Mouse (Mus musculus) heart, postnatal 14 days (tissue): Measurements from ENCODE around the gene Wnt3a. TPM values are rescaled to one million over a fixed set of nuclear protein-coding genes. Genes with fewer than 3 reads are reported as not detected.

ENCODE experiments used
- DNase-seq, 2 experiments: peaks; one replicate each; pipeline ENCODE4 v3.0.0; 2021 to 2022
- intact Hi-C: fragments of 180-260 bp; cut with DNase I; formaldehyde crosslinking; loops from one replicate; pipeline ENCODE4 v1.15.1; 2025
- total RNA-seq, 2 experiments: library from RNA; stranded (reverse); gene quantifications; 2 replicates each; pipeline ENCODE4 v1.2.3; 2021

Wnt3a gene
- total RNA-seq, 2 experiments from 2014 or later: not detected

- DNase-seq: no peak
- intact Hi-C loops: no loop called here
These were observed 23.8 kb downstream of the Wnt3a start for GRCm38 (mm10) chr11:59266727-59267126.

- intact Hi-C loops: no loop called here
These were observed 25.3 kb downstream of the Wnt3a start for GRCm38 (mm10) chr11:59265154-59265813.

GRCm38 (mm10) chr11:59264593-59264992 is 26.0 kb downstream of the Wnt3a start:
- DNase-seq: no peak
- intact Hi-C loops: no loop called here

More at GRCm38 (mm10) chr11:59265154-59265813, 25.3 kb downstream of the Wnt3a start:
- no peak for DNase-seq

GRCm38 (mm10) chr11:59263870-59264563 is 26.5 kb downstream of the Wnt3a start:
- DNase-seq: peak; percentile 26 to 36
- intact Hi-C loops: no loop called here

GRCm38 (mm10) chr11:59262308-59262707 is 28.2 kb downstream of the Wnt3a start:
- intact Hi-C loops: no loop called here
- no peak for DNase-seq

- intact Hi-C loops: no loop called here
- no peak for DNase-seq
These were observed 29.7 kb downstream of the Wnt3a start for GRCm38 (mm10) chr11:59260706-59261493.

- intact Hi-C loops: no loop called here
- DNase-seq: no peak
These were observed 30.9 kb downstream of the Wnt3a start for GRCm38 (mm10) chr11:59259647-59260046.

GRCm38 (mm10) chr11:59248101-59248500 is 42.5 kb downstream of the Wnt3a start:
- no peak for DNase-seq
- intact Hi-C loops: no loop called here

- no peak for DNase-seq
- intact Hi-C loops: no loop called here
These were observed 46.7 kb downstream of the Wnt3a start for GRCm38 (mm10) chr11:59243856-59244255.

GRCm38 (mm10) chr11:59241841-59242240 is 48.7 kb downstream of the Wnt3a start:
- no peak for DNase-seq
- intact Hi-C loops: no loop called here

- intact Hi-C loops: loop anchor here (1.0 to 5.0 kb wide), 3 partner anchors 54 to 243 kb away; no protein-coding TSS in a partner anchor
- no peak for DNase-seq
These were observed 50.8 kb downstream of the Wnt3a start for GRCm38 (mm10) chr11:59239796-59240195.

- intact Hi-C loops: loop anchor here (1.0 to 5.0 kb wide), 2 partner anchors 59 to 243 kb away; no protein-coding TSS in a partner anchor
- no peak for DNase-seq
These were observed 51.1 kb downstream of the Wnt3a start for GRCm38 (mm10) chr11:59239428-59239785.

- peak; percentile 63 to 72 for DNase-seq
- intact Hi-C loops: loop anchor here (1.0 to 5.0 kb wide), 2 partner anchors 60 to 244 kb away; no protein-coding TSS in a partner anchor
These were observed 51.8 kb downstream of the Wnt3a start for GRCm38 (mm10) chr11:59238525-59239427.

GRCm38 (mm10) chr11:59232797-59233196 is 57.8 kb downstream of the Wnt3a start:
- intact Hi-C loops: no loop called here
- no peak for DNase-seq

GRCm38 (mm10) chr11:59230144-59230760 is 60.3 kb downstream of the Wnt3a start:
- intact Hi-C loops: no loop called here
- peak; percentile 62 to 71 for DNase-seq

GRCm38 (mm10) chr11:59228122-59228953 is 62.2 kb downstream of the Wnt3a start, which contains the start of gene Arf1:
Arf1 (minus strand) TSS chr11:59228270.
- intact Hi-C loops: loop anchor here (10.0 kb wide), 1 partner anchor 274 kb away; the partner anchor contains the start of genes Hist3h2a and Trim17
- DNase-seq: peak; percentile 98

GRCm38 (mm10) chr11:59227604-59228121 is 62.9 kb downstream of the Wnt3a start:
- DNase-seq: no peak
- intact Hi-C loops: loop anchor here (10.0 kb wide), 1 partner anchor 273 kb away; the partner anchor contains the start of genes Hist3h2a and Trim17
